Mouse (Mus musculus) midbrain, embryonic 16.5 days (tissue): ENCODE data around the gene Eaf1. TPM values are rescaled to one million over a fixed set of nuclear protein-coding genes. Genes with fewer than 3 reads are reported as not detected.

Experiments used
- ATAC-seq: fragments of 200-750 bp; cut with Nextera tagmentation; 2 replicates; pipeline ENCODE4 v1.8.0; 2017; ENCODE audit warnings: moderate TSS enrichment
- H3K27ac ChIP-seq: fragments of 300-500 bp; sonication (generic); 2 replicates; pipeline ENCODE4 v1.5.1; 2014; ENCODE audit warnings: mild to moderate bottlenecking, low read length, mixed read lengths
- H3K27me3 ChIP-seq: fragments of 300-500 bp; sonication (generic); 2 replicates; pipeline ENCODE4 v1.6.1; 2014; ENCODE audit warnings: low read depth, low read length, mixed read lengths; ENCODE audit not compliant: control insufficient read depth, insufficient read depth
- H3K36me3 ChIP-seq: fragments of 300-500 bp; sonication (generic); 2 replicates; pipeline ENCODE4 v1.6.1; 2014; ENCODE audit warnings: mild to moderate bottlenecking, low read length, moderate library complexity, mixed read lengths; ENCODE audit not compliant: control insufficient read depth, insufficient read depth
- H3K4me1 ChIP-seq: fragments of 300-500 bp; sonication (generic); 2 replicates; pipeline ENCODE4 v1.6.1; 2014; ENCODE audit warnings: mild to moderate bottlenecking, low read length, mixed read lengths; ENCODE audit not compliant: control insufficient read depth, insufficient read depth
- H3K4me2 ChIP-seq: fragments of 300-500 bp; sonication (generic); 2 replicates; pipeline ENCODE4 v1.6.1; 2014; ENCODE audit warnings: mild to moderate bottlenecking, low read length, mixed read lengths
- H3K4me3 ChIP-seq: fragments of 300-500 bp; sonication (generic); 2 replicates; pipeline ENCODE4 v1.5.1; 2014; ENCODE audit warnings: low read depth, mild to moderate bottlenecking, low read length, moderate library complexity, mixed read lengths
- H3K9ac ChIP-seq: fragments of 300-500 bp; sonication (generic); 2 replicates; pipeline ENCODE4 v1.6.1; 2014; ENCODE audit warnings: low read depth, low read length, mixed read lengths
- H3K9me3 ChIP-seq: fragments of 300-500 bp; sonication (generic); replicated peaks from 2 replicates; pipeline ENCODE4 v1.6.1; 2014; ENCODE audit warnings: mild to moderate bottlenecking, low read length, mixed read lengths; ENCODE audit not compliant: control insufficient read depth, poor library complexity, severe bottlenecking
- WGBS: fragments of 180-500 bp; shearing (Covaris S2); extraction: QIAGEN DNeasy Blood & Tissue Kit; methylation state at CpG from one replicate; pipeline ENCODE4 v1.1.7; 2014; 5-methylcytosine and 5-hydroxymethylcytosine counted together
- polyA plus RNA-seq: library from polyadenylated mRNA; unstranded; fragments of >200 nt; fragmentation: Nextera tagmentation; extraction: Ambion mirVana; gene quantifications from 2 replicates; pipeline ENCODE4 v1.2.1, GENCODE M21; 2015

The Eaf1 gene
- polyA plus RNA-seq, 1 experiment from 2014 or later = 7.3 TPM

GRCm38 (mm10) chr14:31469711-31470110 is 24.5 kb upstream of the Eaf1 start:
- Histone ChIP-seq H3K27ac (no peak overlapping the region), H3K4me1 (no peaks in the 10 kb centered on the region), H3K27me3 (no peaks in the 10 kb centered on the region), H3K36me3 (no peaks in the 10 kb centered on the region), H3K9ac (no peak overlapping the region), H3K4me3 (no peak overlapping the region), H3K9me3 (no peaks in the 10 kb centered on the region), H3K4me2 (no peak overlapping the region)
- no peak for ATAC-seq
- WGBS = 51% methylated on average over 4 of the region's 4 CpGs

- no peak for ATAC-seq
Observed at GRCm38 (mm10) chr14:31472451-31473061, 21.6 kb upstream of the Eaf1 start.

GRCm38 (mm10) chr14:31473297-31473696 is 20.9 kb upstream of the Eaf1 start:
- peaks cover under 1% of the 10 kb centered on the region; the same call in 1 of the 2 replicates for H3K36me3 ChIP-seq
- H3K4me3 ChIP-seq = no peak overlapping the region
- H3K9ac ChIP-seq = no peak overlapping the region
- 79% methylated on average over 2 of the region's 2 CpGs for WGBS
- no peak for ATAC-seq
- no peak overlapping the region for H3K27ac ChIP-seq
- no peaks in the 10 kb centered on the region for H3K9me3 ChIP-seq
- no peak overlapping the region for H3K4me2 ChIP-seq
- no peaks in the 10 kb centered on the region for H3K4me1 ChIP-seq
- no peaks in the 10 kb centered on the region for H3K27me3 ChIP-seq

More at GRCm38 (mm10) chr14:31472451-31473061, 21.6 kb upstream of the Eaf1 start:
- H3K27me3 ChIP-seq = no peaks in the 10 kb centered on the region
- no peak overlapping the region for H3K27ac ChIP-seq
- H3K9ac ChIP-seq = no peak overlapping the region
- H3K9me3 ChIP-seq = no peaks in the 10 kb centered on the region
- no peaks in the 10 kb centered on the region for H3K4me1 ChIP-seq
- 2% methylated on average over 5 of the region's 5 CpGs for WGBS
- H3K36me3 ChIP-seq = no peaks in the 10 kb centered on the region
- H3K4me3 ChIP-seq = no peak overlapping the region
- no peak overlapping the region for H3K4me2 ChIP-seq

GRCm38 (mm10) chr14:31482417-31482816 is 11.8 kb upstream of the Eaf1 start:
- 93% methylated on average over 5 of the region's 5 CpGs for WGBS

GRCm38 (mm10) chr14:31486465-31486864 is 7.7 kb upstream of the Eaf1 start:
- Histone ChIP-seq H3K9me3 (no peaks in the 10 kb centered on the region), H3K27me3 (no peaks in the 10 kb centered on the region), H3K4me1 (no peaks in the 10 kb centered on the region), H3K4me2 (no peak overlapping the region), H3K4me3 (no peak overlapping the region), H3K9ac (no peak overlapping the region), H3K36me3 (peaks cover 42% of the 10 kb centered on the region), H3K27ac (no peak overlapping the region)
- ATAC-seq = no peak
- 87% methylated on average over 4 of the region's 4 CpGs for WGBS

More at GRCm38 (mm10) chr14:31482417-31482816, 11.8 kb upstream of the Eaf1 start:
- Histone ChIP-seq H3K27ac (no peak overlapping the region), H3K9ac (no peak overlapping the region), H3K27me3 (no peaks in the 10 kb centered on the region), H3K4me2 (no peak overlapping the region), H3K4me1 (no peaks in the 10 kb centered on the region), H3K4me3 (no peak overlapping the region), H3K9me3 (no peaks in the 10 kb centered on the region), H3K36me3 (peaks cover 51% of the 10 kb centered on the region)
- no peak for ATAC-seq

GRCm38 (mm10) chr14:31488055-31488454 is 6.1 kb upstream of the Eaf1 start:
- H3K27ac ChIP-seq = no peak overlapping the region
- no peak for ATAC-seq
- no peak overlapping the region for H3K4me2 ChIP-seq
- H3K27me3 ChIP-seq = no peaks in the 10 kb centered on the region
- no peak overlapping the region for H3K9ac ChIP-seq
- H3K4me1 ChIP-seq = peaks cover 5% of the 10 kb centered on the region
- 92% methylated on average over 6 of the region's 6 CpGs for WGBS
- H3K36me3 ChIP-seq = peaks cover 29% of the 10 kb centered on the region
- no peak overlapping the region for H3K4me3 ChIP-seq
- H3K9me3 ChIP-seq = no peaks in the 10 kb centered on the region

GRCm38 (mm10) chr14:31493901-31494300 is 298 bp upstream of the Eaf1 start:
- 52% methylated on average over 9 of the region's 9 CpGs for WGBS
- peak overlapping the region; percentile 87 for H3K4me2 ChIP-seq
- ATAC-seq = no peak
- no peaks in the 10 kb centered on the region for H3K27me3 ChIP-seq
- peak overlapping the region; percentile 94 for H3K4me3 ChIP-seq
- no peak overlapping the region for H3K27ac ChIP-seq
- H3K9me3 ChIP-seq = no peaks in the 10 kb centered on the region
- peaks cover 7% of the 10 kb centered on the region for H3K36me3 ChIP-seq
- peaks cover 32% of the 10 kb centered on the region for H3K4me1 ChIP-seq
- peak overlapping the region; percentile 90 for H3K9ac ChIP-seq

- H3K9me3 ChIP-seq = no peaks in the 10 kb centered on the region
- WGBS = under 1% methylated on average over 49 of the region's 49 CpGs
- H3K27ac ChIP-seq = peak within 1 kb of the TSS; percentile 79
- peaks cover 7% of the 10 kb centered on the region; the same call in 1 of the 2 replicates for H3K36me3 ChIP-seq
- peak within 1 kb of the TSS; percentile 94 for H3K4me3 ChIP-seq
- peak within 1 kb of the TSS; percentile 87 for H3K4me2 ChIP-seq
- H3K27me3 ChIP-seq = no peaks in the 10 kb centered on the region
- peak; percentile 97 for ATAC-seq
- peaks cover 32% of the 10 kb centered on the region for H3K4me1 ChIP-seq
- peak within 1 kb of the TSS; percentile 90 for H3K9ac ChIP-seq
Observed at GRCm38 (mm10) chr14:31494975-31495455, 816 bp downstream of the Eaf1 start, which contains the start of gene Mettl6. Mettl6 (minus strand) TSS chr14:31495040.

GRCm38 (mm10) chr14:31495538-31495937 is 1.3 kb downstream of the Eaf1 start:
- no peak for ATAC-seq
- H3K27me3 ChIP-seq = no peaks in the 10 kb centered on the region
- peak overlapping the region; percentile 69 for H3K4me2 ChIP-seq
- no peak overlapping the region for H3K27ac ChIP-seq
- peak overlapping the region; percentile 94 for H3K4me3 ChIP-seq
- H3K9me3 ChIP-seq = no peaks in the 10 kb centered on the region
- peaks cover 32% of the 10 kb centered on the region for H3K4me1 ChIP-seq
- H3K9ac ChIP-seq = peak overlapping the region; percentile 90
- 3% methylated on average over 8 of the region's 8 CpGs for WGBS
- peaks cover 7% of the 10 kb centered on the region; the same call in 1 of the 2 replicates for H3K36me3 ChIP-seq
